Mouse (Mus musculus) thymus, postnatal 25 days (tissue): ENCODE measurements around the gene H6pd.

Experiments used
- DNase-seq: peaks from one replicate; pipeline ENCODE4 v3.0.0; 2022

H6pd gene

DNA sequence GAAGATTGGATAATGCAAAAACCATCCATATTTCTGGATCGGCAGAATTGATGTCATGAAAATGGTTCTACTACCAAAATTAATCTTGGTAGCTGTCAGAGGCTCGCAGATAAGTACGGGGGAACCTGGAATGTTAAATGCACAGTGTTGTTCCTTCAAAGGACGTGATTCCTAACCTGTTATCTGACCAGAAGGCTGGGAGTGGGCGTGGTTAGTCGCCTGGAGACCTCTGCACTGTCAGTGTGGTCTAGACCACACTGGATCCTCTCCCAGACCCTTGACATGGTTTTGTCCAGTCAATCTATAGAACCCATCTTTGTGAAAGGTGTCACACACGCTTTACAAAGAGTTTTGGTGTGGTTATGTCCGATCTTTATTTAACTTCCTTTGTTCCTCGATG, 37.4 kb downstream of the H6pd start:
- no peak for DNase-seq

DNA sequence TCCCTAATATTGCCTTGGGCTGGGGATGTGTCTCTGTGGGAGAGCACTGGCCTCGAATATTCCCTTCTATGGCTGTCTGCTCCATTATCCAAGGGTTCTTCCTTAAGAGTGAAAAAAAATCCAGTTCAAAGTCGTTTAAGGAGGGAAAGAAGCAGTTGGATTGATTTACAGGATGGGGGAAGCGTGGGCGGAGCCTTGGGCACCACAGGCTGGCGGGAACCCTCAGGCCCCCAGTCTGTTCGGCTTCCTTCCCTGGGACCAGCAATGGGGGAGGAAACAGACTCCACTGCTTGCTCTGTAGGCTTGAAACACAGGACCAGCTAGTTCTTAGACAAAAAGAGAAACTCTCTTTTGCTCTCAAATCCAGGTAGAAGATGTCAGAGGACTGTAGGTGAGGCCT, 40.3 kb downstream of the H6pd start:
- DNase-seq: no peak

DNA sequence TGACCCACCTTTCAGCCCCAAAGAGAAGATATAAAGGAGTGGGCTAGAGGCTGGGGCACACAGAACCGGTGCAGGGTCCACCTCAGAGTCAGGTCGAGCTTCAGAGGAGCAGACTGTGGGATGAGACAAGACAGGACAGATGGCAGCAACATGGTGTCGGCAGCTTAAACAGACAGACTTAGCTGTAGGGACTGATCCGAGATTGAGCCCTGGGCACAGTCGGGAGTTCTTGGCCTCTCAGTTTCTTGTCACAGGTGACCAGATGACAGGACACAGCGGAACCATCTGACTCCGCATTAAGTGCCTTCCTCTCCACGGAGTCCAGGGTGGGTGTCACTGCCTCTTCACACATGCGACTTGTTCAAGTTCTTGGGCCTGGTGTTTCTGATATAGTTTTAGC, 41.9 kb downstream of the H6pd start:
- no peak for DNase-seq

DNA sequence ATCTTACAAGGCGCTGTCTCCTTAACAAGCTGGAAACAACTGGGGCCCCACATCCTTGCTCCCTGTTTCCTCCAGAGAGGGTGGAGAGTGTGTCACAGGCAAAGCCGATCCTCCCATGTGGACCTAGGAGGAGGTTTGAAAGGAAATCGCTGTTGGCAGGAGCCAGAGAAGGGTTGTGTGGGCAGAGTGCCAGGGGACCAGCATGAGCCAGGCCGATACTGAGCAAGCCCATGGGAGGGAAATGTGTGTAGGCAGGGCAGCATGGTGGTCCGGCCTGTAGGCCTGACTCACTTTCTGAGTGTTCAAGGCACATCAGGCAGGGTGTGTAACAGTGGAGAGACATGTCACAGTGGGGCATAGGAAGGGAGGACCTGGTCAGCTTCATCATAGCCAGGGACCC, 42.6 kb downstream of the H6pd start:
- no peak for DNase-seq

DNA sequence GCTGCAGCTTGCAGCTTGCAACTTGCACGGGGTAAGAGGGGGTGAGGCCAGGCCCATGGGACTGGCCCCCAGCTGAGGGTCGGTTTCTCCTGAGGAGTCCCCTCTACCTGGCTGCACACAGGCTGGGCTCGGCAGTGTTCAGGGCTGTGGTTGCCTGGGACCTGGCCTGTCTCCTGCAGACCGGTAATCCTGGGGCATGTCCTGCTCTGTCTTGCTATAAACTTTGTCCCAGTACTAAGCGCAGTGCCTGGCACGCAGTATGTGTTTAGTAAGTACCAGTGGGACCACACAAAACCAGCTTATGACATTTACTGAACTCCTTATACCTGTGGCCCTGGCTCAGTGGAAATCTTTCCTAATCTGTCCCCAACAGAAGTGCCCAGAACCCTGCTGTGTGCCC, 43.2 kb downstream of the H6pd start:
- DNase-seq: no peak

DNA sequence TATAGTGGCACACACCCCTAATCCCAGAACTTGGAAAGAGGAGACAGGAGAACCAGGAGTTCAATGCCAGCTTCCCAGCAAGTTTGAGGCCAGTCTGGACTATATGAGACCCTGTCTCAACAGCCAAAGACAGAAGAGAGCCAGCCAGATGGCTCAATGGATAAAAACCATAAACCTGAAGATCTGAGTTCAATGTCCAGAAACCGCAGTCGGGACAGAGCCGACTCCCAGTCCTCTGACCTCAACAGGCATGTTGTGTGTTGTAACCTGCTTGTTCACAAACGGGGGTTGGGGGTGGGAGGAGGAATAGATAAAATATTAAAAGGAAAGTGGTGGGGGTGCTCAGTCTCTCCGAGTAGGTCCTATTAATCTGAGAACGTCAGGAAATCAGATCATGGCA, 43.6 kb downstream of the H6pd start:
- DNase-seq: no peak

DNA sequence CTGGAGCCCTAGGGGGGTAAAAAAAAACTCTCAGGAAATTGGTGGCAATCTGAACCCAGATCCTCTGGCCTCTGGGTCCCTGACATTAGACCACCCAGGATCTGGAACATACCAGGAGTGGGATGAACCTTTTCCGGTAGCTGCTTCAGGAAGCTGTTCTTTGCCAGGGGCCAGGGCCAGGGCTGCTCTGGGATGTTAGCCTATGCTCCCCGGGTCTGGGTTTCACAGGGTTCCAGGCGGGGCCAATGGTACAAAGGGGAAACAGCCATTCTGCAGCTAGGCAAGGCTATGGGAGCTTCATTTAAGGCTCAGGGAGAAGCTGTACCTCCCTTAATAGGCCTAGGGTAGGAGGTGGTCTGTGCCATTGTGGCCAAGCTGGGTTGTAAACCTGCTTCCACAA, 44.1 kb downstream of the H6pd start:
- no peak for DNase-seq

DNA sequence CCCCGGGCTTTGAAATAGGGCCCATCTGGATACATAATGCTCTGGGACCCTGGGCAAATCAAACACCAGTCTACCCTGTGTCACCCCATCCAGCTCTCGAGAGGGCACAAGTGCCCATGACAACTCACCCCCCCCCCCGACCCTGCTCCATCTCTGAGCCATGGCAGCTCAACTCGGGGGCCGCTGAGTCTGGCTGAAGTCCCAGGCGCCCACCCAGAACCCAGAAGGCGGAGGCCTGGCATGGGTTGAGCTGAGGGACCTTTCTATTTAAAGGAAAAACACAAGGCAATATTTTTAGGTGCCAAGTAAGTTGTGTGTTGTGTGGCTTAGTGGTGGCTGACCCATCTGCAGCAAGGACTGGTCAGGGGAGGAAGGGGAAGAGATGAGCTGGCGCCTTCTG, 44.5 kb downstream of the H6pd start:
- DNase-seq: no peak

DNA sequence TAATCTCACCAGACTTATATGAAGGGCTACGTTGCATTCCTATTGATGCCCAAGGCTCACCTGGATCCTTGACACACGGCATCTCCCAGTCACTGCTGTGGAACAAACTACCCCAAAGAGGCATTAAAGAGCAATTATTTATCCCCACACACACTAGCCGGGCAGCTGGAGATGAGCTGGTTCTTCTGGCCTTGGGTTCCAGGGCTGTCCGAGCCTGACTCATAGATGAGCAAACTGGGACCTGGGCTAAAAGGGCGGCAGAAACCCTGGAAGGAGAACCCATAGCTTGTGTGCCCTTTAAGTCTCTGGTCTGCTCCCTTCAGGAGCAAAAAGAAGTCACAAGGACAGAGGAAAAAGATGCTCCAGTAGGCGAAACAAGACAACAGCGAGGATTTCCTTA, 48.4 kb downstream of the H6pd start:
- no peak for DNase-seq

DNA sequence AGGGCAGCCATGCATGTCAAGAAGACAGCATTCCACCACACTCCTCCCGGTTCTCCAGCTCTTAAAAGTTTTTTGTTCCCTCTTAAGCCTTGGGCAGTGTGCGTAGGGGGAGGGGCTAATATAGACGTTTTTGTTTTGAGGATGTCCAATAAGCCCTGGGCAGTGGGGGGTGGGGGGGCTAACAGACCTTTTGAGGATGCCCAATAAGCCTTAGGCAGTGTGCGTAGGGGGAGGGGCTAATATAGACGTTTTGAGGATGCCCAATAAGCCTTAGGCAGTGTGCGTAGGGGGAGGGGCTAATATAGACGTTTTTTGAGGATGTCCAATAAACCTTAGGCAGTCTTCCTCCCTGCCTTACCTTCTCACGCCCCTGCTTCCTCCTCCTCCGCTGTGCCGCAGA, 49.0 kb downstream of the H6pd start:
- DNase-seq: no peak

DNA sequence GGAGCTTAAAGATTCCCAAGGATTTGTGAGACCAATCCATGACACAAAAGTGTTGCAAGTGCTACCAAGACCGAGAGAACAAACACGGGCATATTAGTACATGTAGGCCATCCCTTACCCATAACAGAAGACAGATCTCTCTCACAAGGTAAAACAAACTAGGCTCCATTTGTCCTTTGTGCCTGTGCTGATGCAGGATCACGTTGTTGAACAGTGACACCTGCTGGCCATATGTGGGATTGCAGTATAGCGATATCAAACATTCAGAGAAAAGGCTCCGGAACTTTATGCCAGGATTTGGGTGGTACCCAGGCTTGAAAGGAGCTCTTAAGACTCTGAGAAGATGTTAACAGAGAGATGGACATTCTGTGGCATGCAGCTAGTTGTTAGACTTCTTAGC, 50.3 kb downstream of the H6pd start:
- DNase-seq: peak; percentile 83

DNA sequence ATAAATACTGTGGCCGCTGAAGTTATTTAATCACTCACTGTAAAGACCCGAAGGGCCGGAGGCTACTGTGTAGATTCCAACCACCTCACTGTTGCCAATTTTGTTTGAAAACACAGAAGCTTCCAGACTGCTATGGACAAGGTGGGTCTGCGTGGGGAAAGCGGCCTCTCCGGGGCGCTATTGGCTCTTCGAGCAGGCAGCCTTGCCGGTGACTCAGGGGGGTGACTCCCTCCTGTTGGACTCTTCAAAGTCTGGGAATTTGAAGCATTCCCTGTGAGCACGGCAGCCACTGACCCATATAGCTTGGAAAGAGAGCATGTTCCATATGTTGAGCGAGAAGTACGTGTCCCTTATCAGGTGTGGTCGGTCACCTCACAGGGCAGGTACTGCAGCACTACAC, 52.8 kb downstream of the H6pd start:
- DNase-seq: no peak

DNA sequence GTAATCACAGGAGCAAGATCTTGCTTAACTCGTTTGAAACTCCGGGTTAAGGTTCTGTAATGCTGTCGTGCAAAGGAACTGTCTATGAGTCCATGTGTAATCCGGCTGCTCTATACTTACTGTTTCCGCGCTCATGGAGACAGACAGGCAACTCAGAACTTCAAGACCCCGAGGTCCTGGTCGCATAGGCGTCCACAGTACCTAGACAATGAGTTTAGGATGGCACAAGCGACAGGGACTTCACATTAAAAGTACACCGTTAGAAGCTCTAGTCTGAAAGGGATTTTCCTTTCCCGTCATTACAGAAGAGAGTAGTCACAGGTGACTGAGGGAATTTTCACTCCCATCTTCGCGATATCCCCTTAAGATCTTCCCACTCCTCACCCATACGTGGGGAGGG, 53.2 kb downstream of the H6pd start:
- DNase-seq: peak; percentile 11

DNA sequence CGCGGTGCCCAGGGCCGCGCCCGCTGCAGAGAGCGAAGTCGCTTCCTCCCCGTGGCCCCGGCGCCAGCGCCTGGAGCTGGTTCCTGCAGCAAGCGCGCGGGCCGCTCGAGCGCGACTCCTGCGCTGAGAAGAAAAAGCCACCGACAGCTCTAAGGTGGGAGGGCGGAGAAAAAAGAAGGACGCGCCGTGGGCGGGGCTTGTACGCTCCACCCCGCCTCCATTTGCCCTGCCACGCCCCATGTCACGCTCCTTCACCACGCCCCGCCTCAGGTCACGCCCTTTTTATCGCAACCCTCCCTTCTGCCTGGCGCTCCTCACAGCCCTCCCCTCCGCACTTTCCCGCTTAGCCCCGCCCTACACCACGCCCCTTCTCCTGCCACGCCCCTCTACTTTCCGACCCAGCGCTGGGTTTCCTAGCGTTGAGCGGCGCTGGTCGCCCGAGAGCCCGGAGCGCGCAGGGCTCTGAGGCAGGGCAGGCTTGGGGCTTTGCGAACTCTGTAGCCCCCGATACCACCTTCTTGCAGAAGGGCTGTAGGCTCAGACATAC, 53.9 kb downstream of the H6pd start, which contains the start of gene Spsb1:
Gene Spsb1, minus strand, starts transcription at position 151 of the 547 bp plus-strand sequence.
- peak; percentile 100 for DNase-seq

DNA sequence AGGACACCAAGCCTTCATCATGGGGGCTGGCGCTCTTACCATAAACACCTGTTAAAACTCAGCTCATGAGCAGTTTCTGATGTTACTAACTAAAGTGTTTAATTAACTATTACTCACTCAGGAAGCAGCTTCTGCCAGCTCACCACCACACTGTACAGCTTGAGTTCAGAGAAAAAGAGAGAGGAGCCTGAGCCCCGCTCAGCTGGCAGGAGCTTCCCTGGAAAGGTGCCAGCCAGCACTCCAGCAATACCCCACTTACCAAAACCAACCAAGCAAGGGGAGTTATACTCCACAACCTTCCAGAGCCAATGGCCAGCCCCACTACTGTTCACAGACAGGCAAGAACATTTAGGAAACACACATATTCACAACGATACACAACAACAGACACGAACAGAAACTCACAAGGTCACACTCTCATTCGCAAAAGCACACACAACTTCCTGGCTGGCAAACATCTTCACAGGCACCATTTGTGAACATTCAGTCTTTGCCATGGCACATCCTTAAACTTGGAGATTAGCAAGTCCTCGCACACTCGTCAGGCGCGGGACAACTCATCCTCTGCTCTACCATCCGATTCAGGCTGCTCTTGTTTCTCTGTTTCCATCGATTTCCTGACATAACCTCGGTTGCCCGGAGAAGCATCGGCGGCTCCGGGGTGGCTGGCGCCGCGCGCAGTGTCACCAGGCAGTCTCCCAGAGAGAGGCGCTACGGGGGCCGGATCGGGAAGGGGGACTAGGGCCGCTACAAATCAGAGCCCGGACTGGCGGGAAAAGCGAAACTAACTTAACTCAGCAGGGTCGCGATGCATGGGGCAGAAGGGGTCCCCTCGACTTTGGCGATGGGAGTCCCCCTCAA, 55.0 kb downstream of the H6pd start:
- peak; percentile 62 for DNase-seq

DNA sequence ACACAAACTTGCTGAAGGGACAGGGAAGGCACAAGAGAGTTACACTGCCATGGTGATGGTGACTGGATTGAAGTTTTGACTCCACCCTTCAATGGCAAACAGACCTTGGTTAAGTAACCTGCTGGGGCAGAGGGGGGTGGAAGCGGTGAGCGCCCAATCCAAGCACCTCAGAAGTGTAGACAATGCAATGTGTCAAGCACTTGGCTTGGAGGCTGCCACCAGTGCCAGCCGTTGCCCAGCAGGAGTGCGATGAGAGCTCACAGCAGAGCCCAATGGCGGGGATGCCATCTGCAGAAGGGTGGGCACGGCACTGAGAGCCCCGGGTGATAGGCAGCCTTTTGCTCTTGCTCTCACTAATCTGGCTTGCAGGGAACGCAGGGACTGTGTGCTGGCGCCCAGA, 56.6 kb downstream of the H6pd start:
- DNase-seq: no peak

DNA sequence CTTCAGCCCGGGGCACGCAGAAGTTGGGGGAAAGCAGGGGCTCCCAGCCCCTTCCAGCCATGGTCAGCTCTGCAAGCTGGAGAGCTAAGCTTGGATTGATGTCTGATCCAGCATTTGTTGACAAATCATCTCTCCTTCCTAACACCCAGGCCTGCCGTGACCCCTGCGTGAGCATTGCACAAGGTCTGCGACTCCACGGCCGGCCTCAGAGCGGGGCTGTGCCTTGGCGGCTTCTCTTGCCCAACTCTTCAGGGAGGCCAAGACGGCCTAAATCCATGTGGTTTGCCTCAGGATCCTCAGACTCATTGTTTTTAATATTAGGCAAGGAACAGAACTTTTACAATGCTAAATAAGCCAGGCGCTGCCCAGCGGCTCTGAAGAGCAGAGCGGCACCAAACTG, 57.6 kb downstream of the H6pd start:
- DNase-seq: no peak

DNA sequence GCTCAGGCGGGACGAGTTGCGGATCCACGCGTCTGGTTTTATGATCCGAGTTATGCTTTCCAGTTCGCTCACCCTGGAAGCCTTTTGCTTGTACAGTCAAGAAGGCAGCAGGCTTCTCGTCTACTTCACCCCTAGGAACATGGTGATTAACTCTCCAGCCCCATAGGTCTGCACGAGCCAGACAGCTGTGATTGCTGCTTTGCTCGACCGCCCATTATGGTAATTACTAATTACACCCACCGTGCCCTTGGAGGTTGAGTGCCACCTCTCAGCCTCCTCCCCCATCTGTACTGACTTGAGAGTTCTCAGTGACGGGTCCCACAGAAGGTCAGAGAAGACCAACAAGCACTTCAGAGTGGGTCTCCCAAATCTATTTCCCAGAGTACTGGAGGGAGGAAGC, 59.1 kb downstream of the H6pd start:
- no peak for DNase-seq

DNA sequence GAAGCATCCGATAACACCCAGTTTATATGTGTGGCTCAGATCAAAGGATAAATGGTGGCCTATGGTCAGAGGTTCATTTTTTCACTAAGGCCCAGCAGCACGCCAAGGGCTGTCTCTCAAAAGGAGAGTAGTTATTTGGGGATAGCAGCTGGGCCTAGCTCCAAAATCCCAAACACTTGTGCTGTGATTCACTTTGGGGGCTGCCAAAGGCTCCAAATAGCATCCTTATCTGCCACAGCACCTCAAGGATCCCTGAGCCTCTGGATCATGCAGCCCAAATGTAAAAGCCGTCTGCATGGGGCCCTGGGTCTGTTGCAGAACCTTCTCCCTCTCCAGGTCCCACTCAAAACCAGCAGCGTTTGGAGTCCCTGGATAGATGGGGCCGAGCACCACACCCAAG, 60.7 kb downstream of the H6pd start:
- DNase-seq: no peak

DNA sequence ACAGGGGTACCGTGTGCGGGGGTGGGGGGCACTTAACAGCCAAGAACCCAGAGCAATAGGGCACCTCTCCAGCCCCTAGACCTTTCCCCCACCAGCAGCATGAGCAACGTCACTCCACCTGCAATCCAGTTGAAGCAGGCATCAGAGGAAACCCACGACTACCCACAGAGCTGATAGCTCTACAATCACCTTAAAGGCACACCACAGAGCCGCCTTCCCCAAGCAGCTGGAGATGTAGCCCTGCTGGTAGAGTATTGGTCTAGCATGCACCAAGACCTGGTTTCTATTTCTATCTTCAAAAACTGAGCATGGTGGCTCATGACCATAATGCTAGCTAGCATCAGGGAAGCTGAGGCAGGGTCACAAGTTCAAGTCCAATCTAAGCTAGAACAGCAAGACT, 61.4 kb downstream of the H6pd start:
- no peak for DNase-seq

DNA sequence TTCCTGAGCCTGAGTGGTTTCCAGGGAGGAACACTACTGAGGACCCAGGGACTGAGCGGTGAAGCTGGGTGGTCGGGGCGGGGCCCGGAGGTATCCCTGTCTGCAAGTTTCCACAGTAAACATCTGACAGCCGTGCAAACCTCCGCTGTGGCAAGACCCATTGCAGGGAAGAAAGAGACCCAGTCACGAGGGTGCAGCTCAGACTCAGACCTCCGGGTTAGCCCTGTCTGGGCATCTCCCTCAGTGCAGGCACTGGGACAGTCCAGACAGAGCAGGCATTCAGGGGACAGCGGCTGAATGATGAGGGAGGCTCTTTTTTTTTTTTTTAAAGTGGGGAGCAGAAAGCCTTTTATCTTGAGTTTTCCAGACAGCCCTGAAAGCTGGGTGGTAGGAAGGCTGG, 63.6 kb downstream of the H6pd start:
- no peak for DNase-seq

DNA sequence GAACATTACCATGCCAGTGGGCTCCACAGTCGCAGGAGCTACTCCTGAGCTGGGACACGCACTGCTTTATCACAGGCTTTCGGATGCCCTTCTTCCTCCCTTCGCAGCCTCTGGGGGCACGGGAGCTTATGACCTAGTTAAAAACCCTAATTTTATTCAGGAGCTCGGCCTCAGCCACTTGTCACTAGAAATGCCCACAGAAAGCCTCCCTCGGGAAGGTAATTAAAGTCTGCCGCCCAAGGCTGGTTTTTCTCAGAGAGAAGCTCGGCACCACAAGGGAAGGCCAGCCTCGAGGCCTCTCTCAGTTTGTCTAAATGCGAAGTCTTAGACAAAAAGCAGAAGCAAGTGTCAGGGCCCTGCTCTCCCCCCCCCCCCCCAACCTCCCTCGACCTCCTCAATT, 64.6 kb downstream of the H6pd start:
- DNase-seq: no peak

DNA sequence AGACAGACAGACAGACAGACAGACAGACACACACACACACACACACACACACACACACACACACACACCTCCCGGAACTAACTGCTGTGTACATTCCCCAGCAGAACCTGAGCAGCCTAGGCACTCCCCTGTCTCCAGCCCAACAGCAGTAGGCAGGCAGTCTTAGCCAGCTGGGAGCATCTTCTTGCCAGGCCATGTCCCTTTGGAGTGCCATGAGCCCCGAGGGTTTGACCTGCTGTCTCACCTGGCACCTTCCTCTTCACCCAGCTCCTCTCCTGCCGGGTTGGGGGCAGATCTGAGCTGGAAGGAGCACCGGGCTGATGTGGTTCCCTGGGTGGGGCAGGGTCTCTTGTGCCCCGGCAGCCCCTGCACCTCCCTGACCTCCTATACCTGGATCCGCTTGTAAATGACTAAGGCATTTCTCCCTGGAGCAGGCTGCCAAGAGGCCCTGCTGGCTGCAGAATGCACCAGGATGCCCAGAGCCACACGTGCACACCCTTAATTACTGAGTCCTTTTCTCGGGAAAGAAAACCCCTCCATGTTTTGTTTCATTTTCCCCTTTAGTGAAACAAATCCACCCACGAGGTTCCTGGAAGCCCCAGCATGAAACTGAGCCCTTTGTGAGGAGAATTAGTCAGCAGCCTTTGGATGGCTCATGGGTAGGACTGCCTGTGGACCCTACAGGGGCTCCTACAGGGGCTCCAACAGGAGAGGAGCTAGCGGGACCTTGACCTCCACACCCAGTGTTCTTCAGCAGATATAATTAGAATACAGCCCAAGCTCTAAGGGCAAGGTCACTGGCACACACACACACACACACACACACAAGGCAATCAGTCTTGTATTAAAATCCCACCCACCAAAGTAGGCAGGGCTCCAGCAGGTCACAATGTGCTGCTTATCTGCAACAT, 65.7 kb downstream of the H6pd start:
- no peak for DNase-seq
